Mouse (Mus musculus) bone marrow macrophage, adult 2 months (primary cell): ENCODE results near the gene Pmch.

Source experiments
- CTCF ChIP-seq: IDR thresholded peaks from 2 replicates; pipeline ENCODE4 v1.5.1; 2012; ENCODE audit warnings: low read depth, mild to moderate bottlenecking, low read length, moderate library complexity
- POLR2A ChIP-seq: IDR thresholded peaks from 2 replicates; pipeline ENCODE4 v1.6.1; 2012; ENCODE audit warnings: mild to moderate bottlenecking, low read depth, low read length, borderline replicate concordance

DNA sequence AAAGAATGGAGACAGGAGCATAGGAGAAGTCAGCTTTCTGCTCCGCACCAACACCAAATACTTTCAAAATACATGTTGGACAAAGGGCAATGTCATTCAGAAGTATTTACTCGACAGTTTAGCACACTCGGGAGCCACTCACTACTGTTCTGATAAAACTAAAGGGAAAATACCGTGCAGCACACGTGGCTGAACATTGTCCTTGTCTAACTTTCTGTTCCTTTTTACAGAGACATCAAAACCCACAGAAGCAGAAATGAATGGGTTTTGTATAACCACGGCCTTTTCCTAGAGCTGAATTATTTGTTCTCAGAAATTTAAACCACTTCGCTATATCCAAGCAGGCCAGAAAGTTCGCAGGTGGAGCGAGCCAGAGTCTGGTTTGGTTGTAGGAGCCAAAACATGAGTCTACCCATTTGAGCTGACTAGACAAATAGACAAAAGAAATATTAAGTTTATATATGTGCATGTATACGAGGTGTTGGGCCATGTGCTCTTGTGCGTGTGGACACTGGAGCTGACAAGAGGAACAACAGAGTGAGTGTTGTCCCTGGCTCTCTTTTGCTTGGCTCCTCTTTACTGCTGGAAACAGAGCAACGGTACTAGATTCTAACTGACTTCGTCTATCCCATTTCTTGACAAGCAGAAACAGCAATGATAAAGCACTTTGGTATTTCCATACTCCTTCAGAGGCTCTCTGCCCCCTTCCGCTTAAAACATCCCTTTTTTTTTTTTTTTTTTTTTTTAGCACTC, 36.5 kb upstream of the Pmch start:
- TF ChIP-seq CTCF (no peak), POLR2A (no peak)
